Mouse (Mus musculus) regulatory T cell (primary cell): Measurements from ENCODE around the gene Siah3.

Source experiments
- in situ Hi-C: fragments of 300-600 bp; cut with MboI, MseI; formaldehyde crosslinking; loops from one replicate; pipeline ENCODE4 v1.15.1; 2025; ENCODE audit warnings: high pct_unique_total_duplicates

Siah3 gene

GRCm38 (mm10) chr14:75518899-75519298 is 63.1 kb downstream of the Siah3 start:
- in situ Hi-C loops: loop anchor here (10.0 kb wide), 1 partner anchor 464 kb away; no protein-coding TSS in a partner anchor

DNA sequence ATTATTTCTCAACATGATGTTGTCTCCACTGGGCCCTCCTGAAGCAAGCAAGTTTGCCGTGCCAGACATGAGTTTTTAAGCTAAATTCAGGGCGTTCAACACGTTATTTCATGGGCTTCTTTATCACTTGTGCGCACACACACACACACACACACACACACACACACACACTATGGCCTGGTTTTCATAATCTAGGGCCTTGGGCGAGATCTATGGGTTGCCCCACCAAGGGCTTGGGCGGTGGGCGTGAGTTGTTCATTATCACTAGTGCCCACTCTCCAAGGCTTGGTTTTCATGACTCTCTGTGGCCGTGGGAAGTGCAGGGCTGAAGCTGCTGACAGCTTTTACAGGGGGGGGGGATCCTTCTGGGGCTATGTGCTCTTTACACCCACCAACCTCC is 63.9 kb downstream of the Siah3 start:
- in situ Hi-C loops: loop anchor here (10.0 kb wide), 1 partner anchor 465 kb away; no protein-coding TSS in a partner anchor

DNA sequence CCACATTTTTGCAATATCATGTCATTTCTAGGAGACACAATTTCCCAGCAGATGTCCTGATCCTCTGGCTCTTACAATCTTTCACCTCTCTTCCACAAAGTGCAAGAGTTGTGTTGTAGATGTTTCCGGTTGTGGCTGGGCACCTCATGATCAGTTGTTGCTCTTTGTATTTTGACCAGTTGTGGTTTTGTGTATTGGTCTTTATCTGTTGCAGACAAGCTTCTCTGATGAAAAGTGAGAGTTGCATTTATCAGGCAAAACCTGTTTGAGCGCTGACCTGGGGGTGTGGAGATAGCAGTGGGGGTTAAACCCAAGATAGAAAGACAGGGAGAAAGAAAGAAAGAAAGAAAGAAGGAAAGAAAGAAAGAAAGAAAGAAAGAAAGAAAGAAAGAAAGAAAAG is 68.9 kb downstream of the Siah3 start:
- in situ Hi-C loops: no loop called here

GRCm38 (mm10) chr14:75525376-75526145 is 69.8 kb downstream of the Siah3 start:
- in situ Hi-C loops: no loop called here

- in situ Hi-C loops: no loop called here
These were observed 71.8 kb downstream of the Siah3 start for GRCm38 (mm10) chr14:75527464-75528190.

- in situ Hi-C loops: no loop called here
These were observed 75.1 kb downstream of the Siah3 start for GRCm38 (mm10) chr14:75530815-75531353.

DNA sequence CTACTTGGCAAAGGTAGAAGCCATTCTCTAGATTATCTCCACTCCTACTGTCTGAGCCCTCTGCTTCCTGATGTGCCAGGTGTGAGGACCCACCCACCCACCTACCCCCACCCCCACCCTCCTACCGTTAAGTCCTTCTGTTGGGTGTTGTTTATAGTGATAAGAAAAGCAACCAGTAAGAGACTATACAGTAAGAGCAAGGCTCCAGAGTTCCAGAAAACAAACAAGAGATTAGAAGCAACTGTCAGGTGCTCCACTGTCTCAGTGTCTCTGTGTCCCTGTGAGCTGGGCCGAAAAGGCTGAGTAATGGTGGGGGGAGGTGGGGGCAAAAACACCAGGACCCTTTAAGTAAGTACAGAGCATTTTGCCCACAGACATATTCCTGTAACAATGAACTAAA is 83.4 kb downstream of the Siah3 start:
- in situ Hi-C loops: no loop called here

- in situ Hi-C loops: no loop called here
These were observed 84.6 kb downstream of the Siah3 start for GRCm38 (mm10) chr14:75540216-75540995.

GRCm38 (mm10) chr14:75540996-75541350 is 85.2 kb downstream of the Siah3 start:
- in situ Hi-C loops: no loop called here

- in situ Hi-C loops: no loop called here
These were observed 85.9 kb downstream of the Siah3 start for GRCm38 (mm10) chr14:75541731-75542130.

- in situ Hi-C loops: no loop called here
These were observed 106.0 kb downstream of the Siah3 start for GRCm38 (mm10) chr14:75561577-75562331.

DNA sequence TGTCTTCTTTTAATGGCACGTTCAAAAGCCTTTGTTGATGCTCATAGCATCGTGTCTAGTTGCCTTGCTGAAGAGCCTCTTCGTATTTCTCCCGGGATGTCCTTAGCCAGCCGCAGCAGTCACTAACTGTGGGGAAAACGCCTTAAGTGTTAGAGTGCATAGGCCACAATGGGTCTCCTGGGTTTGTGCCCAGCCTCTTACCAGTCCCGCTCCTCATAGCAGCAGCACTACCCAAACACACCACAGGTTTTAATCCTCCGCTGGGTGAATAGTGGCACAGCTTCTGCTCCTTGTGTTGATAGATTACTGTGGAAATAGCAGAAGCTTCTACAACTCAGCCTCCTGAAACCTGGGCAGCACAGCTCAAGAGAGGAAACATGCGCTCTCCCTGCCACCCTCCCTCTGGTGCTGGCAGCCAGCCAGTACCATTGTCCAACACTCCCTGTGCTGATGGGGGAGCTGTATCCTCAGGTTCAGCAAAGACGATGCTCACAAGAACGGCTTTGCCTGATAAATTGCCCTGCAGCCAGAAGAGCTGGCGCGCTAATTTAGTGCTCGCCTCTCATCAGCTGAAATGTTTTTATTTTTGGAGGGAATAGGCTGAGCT is 109.9 kb downstream of the Siah3 start:
- in situ Hi-C loops: no loop called here

- in situ Hi-C loops: no loop called here
These were observed 110.5 kb downstream of the Siah3 start for GRCm38 (mm10) chr14:75566303-75566702.

DNA sequence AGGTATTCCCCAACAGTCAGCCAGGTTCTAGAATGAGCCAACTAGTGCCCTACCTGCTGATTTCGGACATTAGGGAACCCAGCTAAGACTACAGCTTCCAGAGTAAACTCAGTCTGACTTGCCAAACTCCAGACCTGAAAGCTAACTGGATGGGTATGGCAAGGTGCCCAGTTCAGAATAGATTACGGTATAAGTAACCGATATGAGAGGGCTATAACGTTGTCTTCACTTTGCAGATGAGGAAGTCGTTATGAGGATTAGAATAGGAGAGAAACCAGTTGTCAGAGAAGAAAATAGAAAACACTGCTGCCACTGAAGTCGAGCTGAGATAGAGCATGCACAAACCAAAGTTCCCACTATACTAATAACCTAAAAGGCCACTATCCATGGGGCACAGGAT is 123.2 kb downstream of the Siah3 start:
- in situ Hi-C loops: no loop called here
